Mouse (Mus musculus) testis, adult 2 months (tissue): ENCODE measurements around the gene Imp4. TPM values are rescaled to one million over a fixed set of nuclear protein-coding genes. Genes with fewer than 3 reads are reported as not detected.

Experiments used
- H3K27ac ChIP-seq: fragments of 200-500 bp; 2 replicates; pipeline ENCODE4 v1.5.1; 2012; ENCODE audit warnings: low read depth, low read length; ENCODE audit not compliant: control insufficient read depth, insufficient read depth
- H3K27me3 ChIP-seq: fragments of 200-500 bp; 2 replicates; pipeline ENCODE4 v1.6.1; 2012; ENCODE audit warnings: mild to moderate bottlenecking, low read length, moderate library complexity; ENCODE audit not compliant: control insufficient read depth, insufficient read depth
- H3K36me3 ChIP-seq: fragments of 200-500 bp; 2 replicates; pipeline ENCODE4 v1.6.1; 2012; ENCODE audit warnings: mild to moderate bottlenecking, low read length; ENCODE audit not compliant: control insufficient read depth, insufficient read depth
- H3K4me1 ChIP-seq: fragments of 200-500 bp; 2 replicates; pipeline ENCODE4 v1.6.1; 2012; ENCODE audit warnings: low read length; ENCODE audit not compliant: control insufficient read depth, insufficient read depth
- H3K4me3 ChIP-seq: fragments of 200-500 bp; 2 replicates; pipeline ENCODE4 v1.5.1; 2012; ENCODE audit warnings: low read depth, mild to moderate bottlenecking, low read length, moderate library complexity, mixed read lengths; ENCODE audit not compliant: control insufficient read depth
- CTCF ChIP-seq: fragments of 200-500 bp; IDR thresholded peaks from 2 replicates; pipeline ENCODE4 v1.5.1; 2012; ENCODE audit warnings: low read depth, mild to moderate bottlenecking, inconsistent platforms, low read length, moderate library complexity; ENCODE audit not compliant: control insufficient read depth, insufficient read depth, insufficient replicate concordance
- POLR2A ChIP-seq: fragments of 200-500 bp; IDR thresholded peaks from 2 replicates; pipeline ENCODE4 v1.6.1; 2012; ENCODE audit warnings: low read depth, mild to moderate bottlenecking, inconsistent platforms, low read length, moderate library complexity; ENCODE audit not compliant: control insufficient read depth
- polyA plus RNA-seq: library from polyadenylated mRNA; depleted of rRNA; stranded (reverse); fragments of >200 nt; gene quantifications from 2 replicates; pipeline ENCODE4 v1.2.3, GENCODE M21; 2012; rRNA removed

Imp4 gene
- 24.6 and 28.6 TPM in 2 replicates for polyA plus RNA-seq

GRCm38 (mm10) chr1:34439215-34439960 lies at the start of gene Imp4, which contains the start of gene Ccdc115:
Imp4 (plus strand) TSS chr1:34439851.
Ccdc115 (minus strand) TSS chr1:34439672.
- H3K36me3 ChIP-seq = no peaks in the 10 kb centered on the region; the same call in 1 of the 2 replicates
- H3K4me3 ChIP-seq = peak within 1 kb of the TSS; percentile 97
- H3K4me1 ChIP-seq = peaks cover 3% of the 10 kb centered on the region; the same call in 1 of the 2 replicates
- no peaks in the 10 kb centered on the region for H3K27me3 ChIP-seq
- peak; percentile 91; the same call in 1 of the 2 replicates for TF ChIP-seq POLR2A
- no peak for TF ChIP-seq CTCF
- H3K27ac ChIP-seq = peak within 1 kb of the TSS; percentile 95

DNA sequence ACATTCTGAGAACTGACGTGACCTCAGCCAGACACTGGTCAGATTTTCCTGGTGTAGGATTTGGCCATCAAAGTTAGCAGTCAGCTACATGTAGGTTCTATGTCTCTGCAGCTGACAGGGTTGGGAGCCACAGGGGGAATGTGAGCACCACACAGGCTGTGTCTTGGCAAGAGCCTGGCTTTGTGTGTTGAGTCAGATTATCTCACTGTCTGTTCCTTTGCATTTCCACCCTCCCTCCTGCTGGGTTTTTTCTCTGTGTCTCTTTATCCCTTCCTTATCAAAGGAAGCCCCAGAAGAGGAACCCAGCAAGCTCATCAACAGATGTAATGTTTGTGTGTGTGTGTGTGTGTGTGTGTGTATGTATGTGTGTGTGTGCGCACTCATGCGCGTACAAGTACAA lies 43.3 kb upstream of the Imp4 start:
- Histone ChIP-seq H3K4me1 (no peaks in the 10 kb centered on the region), H3K27me3 (no peaks in the 10 kb centered on the region), H3K4me3 (no peak overlapping the region), H3K27ac (no peak overlapping the region), H3K36me3 (no peaks in the 10 kb centered on the region)
- TF ChIP-seq POLR2A (no peak), CTCF (no peak)

DNA sequence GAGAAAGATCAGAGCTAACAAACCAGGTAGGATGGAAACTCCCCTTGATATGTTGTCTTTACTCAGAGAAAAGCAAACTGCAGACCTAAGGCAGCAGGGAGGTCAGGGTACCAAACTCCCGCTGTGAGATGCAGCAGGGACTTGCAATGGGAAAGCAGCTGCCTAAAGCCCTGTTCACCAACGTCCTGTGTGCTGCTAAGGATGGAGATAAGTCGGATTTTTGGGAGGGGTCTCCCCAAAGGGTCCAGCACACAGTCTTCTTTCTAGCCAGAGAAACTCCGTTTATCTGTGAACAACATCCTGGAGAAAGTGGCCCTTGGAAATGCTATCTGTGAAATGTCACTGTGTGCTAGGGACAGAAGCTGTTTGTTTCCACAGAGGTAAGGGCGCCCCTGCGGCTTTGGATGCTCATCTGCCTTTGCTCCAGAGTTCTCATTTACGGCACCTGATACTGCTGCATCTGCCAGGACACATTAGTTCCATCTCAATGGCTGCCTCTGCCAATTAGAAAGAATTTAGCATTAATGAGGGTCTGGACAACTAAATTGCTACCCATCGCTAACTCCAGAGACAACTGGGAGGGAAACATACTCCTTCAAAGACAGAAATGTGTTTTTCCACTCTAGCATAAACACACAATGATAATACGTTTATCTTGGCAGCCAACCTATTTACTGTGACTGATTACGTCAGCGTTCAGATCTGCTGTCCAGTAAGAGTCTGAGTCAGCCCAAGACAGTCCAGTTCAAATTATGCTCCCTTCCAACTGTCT lies 40.3 kb upstream of the Imp4 start:
- H3K36me3 ChIP-seq = no peaks in the 10 kb centered on the region
- H3K27ac ChIP-seq = no peak overlapping the region
- no peaks in the 10 kb centered on the region for H3K27me3 ChIP-seq
- no peak for TF ChIP-seq POLR2A
- TF ChIP-seq CTCF = no peak
- no peaks in the 10 kb centered on the region for H3K4me1 ChIP-seq
- H3K4me3 ChIP-seq = no peak overlapping the region

- H3K27me3 ChIP-seq = peaks cover 4% of the 10 kb centered on the region; the same call in 1 of the 2 replicates
- H3K4me3 ChIP-seq = no peak overlapping the region
- TF ChIP-seq CTCF (no peak), POLR2A (no peak)
- no peak overlapping the region for H3K27ac ChIP-seq
- H3K4me1 ChIP-seq = peaks cover 13% of the 10 kb centered on the region
- no peaks in the 10 kb centered on the region for H3K36me3 ChIP-seq
Observed at GRCm38 (mm10) chr1:34428466-34428865, 11.2 kb upstream of the Imp4 start.

GRCm38 (mm10) chr1:34429281-34429680 lies 10.4 kb upstream of the Imp4 start:
- Histone ChIP-seq H3K36me3 (no peaks in the 10 kb centered on the region), H3K27ac (no peak overlapping the region), H3K27me3 (peaks cover 4% of the 10 kb centered on the region; the same call in 1 of the 2 replicates), H3K4me3 (no peak overlapping the region), H3K4me1 (peaks cover 20% of the 10 kb centered on the region)
- no peak for TF ChIP-seq POLR2A
- TF ChIP-seq CTCF = no peak

- TF ChIP-seq POLR2A = no peak
- no peak for TF ChIP-seq CTCF
- Histone ChIP-seq H3K4me1 (peaks cover 20% of the 10 kb centered on the region), H3K27me3 (peaks cover 4% of the 10 kb centered on the region; the same call in 1 of the 2 replicates)
Observed at GRCm38 (mm10) chr1:34430981-34431380, 8.7 kb upstream of the Imp4 start.

DNA sequence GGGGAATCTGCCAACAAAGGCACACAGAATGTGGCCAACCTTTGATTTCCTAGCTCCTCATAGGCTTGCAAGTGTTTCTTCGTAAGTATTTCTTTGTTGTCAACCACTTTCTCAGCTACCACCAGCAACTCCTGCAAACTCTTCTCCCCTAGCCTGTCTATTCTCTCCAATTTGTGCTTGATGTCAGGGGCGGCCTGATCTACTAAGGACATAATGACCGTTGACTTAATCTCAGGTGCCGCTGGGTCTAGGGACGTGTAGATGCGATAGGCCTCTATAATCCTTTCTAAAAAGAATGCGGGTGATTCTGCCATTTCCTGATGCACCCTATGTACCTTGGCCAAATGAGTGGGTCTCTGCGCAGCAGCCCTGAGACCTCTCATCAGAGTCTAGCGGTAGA lies 8.2 kb upstream of the Imp4 start:
- Histone ChIP-seq H3K4me3 (no peak overlapping the region), H3K27ac (no peak overlapping the region), H3K4me1 (peaks cover 20% of the 10 kb centered on the region), H3K27me3 (peaks cover 4% of the 10 kb centered on the region; the same call in 1 of the 2 replicates), H3K36me3 (no peaks in the 10 kb centered on the region)
- TF ChIP-seq POLR2A (no peak), CTCF (no peak)

More at GRCm38 (mm10) chr1:34430981-34431380, 8.7 kb upstream of the Imp4 start:
- H3K36me3 ChIP-seq = no peaks in the 10 kb centered on the region
- no peak overlapping the region for H3K27ac ChIP-seq
- H3K4me3 ChIP-seq = no peak overlapping the region
